Mouse (Mus musculus) forebrain, postnatal 0 days (tissue): Measurements from ENCODE around the gene Plekhj1. TPM values are rescaled to one million over a fixed set of nuclear protein-coding genes. Genes with fewer than 3 reads are reported as not detected.
A peak's percentile ranks its signal among the peaks of the same experiment; 100 is the strongest.

Experiments used
- ATAC-seq: fragments of 200-750 bp; cut with Nextera tagmentation; 2 replicates; pipeline ENCODE4 v1.8.0; 2017; ENCODE audit warnings: mild to moderate bottlenecking, moderate library complexity
- DNase-seq: peaks from one replicate; pipeline ENCODE4 v3.0.0-alpha.2; 2015
- H3K27ac ChIP-seq: fragments of 300-500 bp; sonication (generic); 2 replicates; pipeline ENCODE4 v1.5.1; 2014; ENCODE audit warnings: low read depth, mild to moderate bottlenecking, antibody characterized with exemption, low read length, moderate library complexity, mixed read lengths
- H3K27me3 ChIP-seq: fragments of 300-500 bp; sonication (generic); 2 replicates; pipeline ENCODE4 v1.6.1; 2014; ENCODE audit warnings: mild to moderate bottlenecking, low read length, mixed read lengths; ENCODE audit not compliant: insufficient read depth
- H3K36me3 ChIP-seq: fragments of 300-500 bp; sonication (generic); 2 replicates; pipeline ENCODE4 v1.6.1; 2014; ENCODE audit warnings: mild to moderate bottlenecking, moderate library complexity; ENCODE audit not compliant: insufficient read depth
- H3K4me1 ChIP-seq: fragments of 300-500 bp; sonication (generic); 2 replicates; pipeline ENCODE4 v1.6.1; 2014; ENCODE audit warnings: antibody characterized with exemption; ENCODE audit not compliant: insufficient read depth
- H3K4me2 ChIP-seq: fragments of 300-500 bp; sonication (generic); 2 replicates; pipeline ENCODE4 v1.6.1; 2014; ENCODE audit warnings: low read depth, mild to moderate bottlenecking, moderate library complexity
- H3K4me3 ChIP-seq: fragments of 300-500 bp; sonication (generic); 2 replicates; pipeline ENCODE4 v1.5.1; 2014; ENCODE audit warnings: low read depth, low read length, mixed read lengths
- H3K9ac ChIP-seq: fragments of 300-500 bp; sonication (generic); 2 replicates; pipeline ENCODE4 v1.6.1; 2014; ENCODE audit warnings: mild to moderate bottlenecking
- H3K9me3 ChIP-seq: fragments of 300-500 bp; sonication (generic); 2 replicates; pipeline ENCODE4 v1.6.1; 2016; ENCODE audit warnings: low read length
- CTCF ChIP-seq: sonication (generic); IDR thresholded peaks from 2 replicates; pipeline ENCODE4 v1.5.1; 2016; ENCODE audit warnings: antibody characterized with exemption, control low read depth, low read depth
- WGBS: fragments of 180-500 bp; shearing (Covaris S2); extraction: QIAGEN DNeasy Blood & Tissue Kit; methylation state at CpG from one replicate; pipeline ENCODE4 v1.1.7; 2014; 5-methylcytosine and 5-hydroxymethylcytosine counted together
- polyA plus RNA-seq: library from polyadenylated mRNA; unstranded; fragments of >200 nt; fragmentation: Nextera tagmentation; extraction: Ambion mirVana; gene quantifications from 2 replicates; pipeline ENCODE4 v1.2.1, GENCODE M21; 2015
- total RNA-seq: library from RNA; depleted of rRNA; stranded (reverse); fragments of >200 nt; gene quantifications from 2 replicates; pipeline ENCODE4 v1.2.3, GENCODE M21; 2014

The Plekhj1 gene
- total and polyA plus RNA-seq, 2 experiments from 2014 or later = 89.0 to 96.8 TPM

- no peak for TF ChIP-seq CTCF
- H3K27me3 ChIP-seq = peaks cover 2% of the 10 kb centered on the region
- H3K27ac ChIP-seq = no peak within 1 kb of the TSS
- DNase-seq = no peak
- WGBS = 65% methylated on average over 6 of the region's 6 CpGs
- H3K4me2 ChIP-seq = no peak within 1 kb of the TSS
- no peak within 1 kb of the TSS for H3K9ac ChIP-seq
- H3K9me3 ChIP-seq = no peaks in the 10 kb centered on the region
- peaks cover 12% of the 10 kb centered on the region for H3K4me1 ChIP-seq
- H3K4me3 ChIP-seq = no peak within 1 kb of the TSS
- ATAC-seq = no peak
- peaks cover 42% of the 10 kb centered on the region for H3K36me3 ChIP-seq
Measured at GRCm38 (mm10) chr10:80804916-80805315, 6.5 kb upstream of the Plekhj1 start, which contains the start of gene Amh. Gene Amh, plus strand, starts transcription at chr10:80805243.

GRCm38 (mm10) chr10:80804340-80804739 lies 5.9 kb upstream of the Plekhj1 start:
- Histone ChIP-seq H3K27me3 (no peaks in the 10 kb centered on the region), H3K4me2 (no peak overlapping the region), H3K27ac (no peak overlapping the region), H3K9me3 (no peaks in the 10 kb centered on the region), H3K4me3 (no peak overlapping the region), H3K9ac (no peak overlapping the region), H3K36me3 (peaks cover 42% of the 10 kb centered on the region), H3K4me1 (peaks cover 18% of the 10 kb centered on the region)
- no peak for DNase-seq
- no peak for ATAC-seq
- 100% methylated on average over 2 of the region's 2 CpGs for WGBS
- no peak for TF ChIP-seq CTCF

- TF ChIP-seq CTCF = no peak
- H3K9me3 ChIP-seq = no peaks in the 10 kb centered on the region
- no peak for ATAC-seq
- no peaks in the 10 kb centered on the region for H3K27me3 ChIP-seq
- H3K4me3 ChIP-seq = no peak overlapping the region
- WGBS = 79% methylated on average over 3 of the region's 3 CpGs
- no peak for DNase-seq
- no peak overlapping the region for H3K9ac ChIP-seq
- H3K27ac ChIP-seq = no peak overlapping the region
- H3K4me1 ChIP-seq = peaks cover 14% of the 10 kb centered on the region
- H3K4me2 ChIP-seq = no peak overlapping the region
- H3K36me3 ChIP-seq = peaks cover 42% of the 10 kb centered on the region
Measured at GRCm38 (mm10) chr10:80802996-80803395, 4.6 kb upstream of the Plekhj1 start.

GRCm38 (mm10) chr10:80802204-80802912 lies 3.9 kb upstream of the Plekhj1 start:
- TF ChIP-seq CTCF = no peak
- H3K36me3 ChIP-seq = peaks cover 42% of the 10 kb centered on the region
- no peak for ATAC-seq
- peaks cover 14% of the 10 kb centered on the region for H3K4me1 ChIP-seq
- no peak overlapping the region for H3K9ac ChIP-seq
- no peak overlapping the region for H3K4me3 ChIP-seq
- no peaks in the 10 kb centered on the region for H3K9me3 ChIP-seq
- H3K4me2 ChIP-seq = no peak overlapping the region
- no peaks in the 10 kb centered on the region for H3K27me3 ChIP-seq
- no peak for DNase-seq
- no peak overlapping the region for H3K27ac ChIP-seq
- WGBS = 89% methylated on average over 10 of the region's 10 CpGs

- TF ChIP-seq CTCF = no peak
- Histone ChIP-seq H3K4me2 (peak overlapping the region; percentile 88), H3K9me3 (no peaks in the 10 kb centered on the region), H3K4me3 (peak overlapping the region; percentile 88), H3K36me3 (peaks cover 54% of the 10 kb centered on the region), H3K27me3 (no peaks in the 10 kb centered on the region), H3K9ac (peak overlapping the region; percentile 96), H3K27ac (peak overlapping the region; percentile 98), H3K4me1 (peaks cover 14% of the 10 kb centered on the region)
- ATAC-seq (no peak), DNase-seq (peak; percentile 33)
- 1% methylated on average over 18 of the region's 18 CpGs for WGBS
Measured at GRCm38 (mm10) chr10:80799070-80799566, 692 bp upstream of the Plekhj1 start.

- no peak for DNase-seq
- H3K36me3 ChIP-seq = peaks cover 54% of the 10 kb centered on the region
- TF ChIP-seq CTCF = 0 out of 2 replicates have a peak, but pooled peaks have one; percentile 34
- H3K4me1 ChIP-seq = peaks cover 14% of the 10 kb centered on the region
- no peaks in the 10 kb centered on the region for H3K9me3 ChIP-seq
- H3K27me3 ChIP-seq = no peaks in the 10 kb centered on the region
- peak overlapping the region; percentile 88 for H3K4me2 ChIP-seq
- ATAC-seq = peak; percentile 63
- peak overlapping the region; percentile 96 for H3K9ac ChIP-seq
- peak overlapping the region; percentile 98 for H3K27ac ChIP-seq
- 3% methylated on average over 58 of the region's 59 CpGs for WGBS
- peak overlapping the region; percentile 88 for H3K4me3 ChIP-seq
Measured at GRCm38 (mm10) chr10:80797186-80798149, 958 bp downstream of the Plekhj1 start.
